Mouse (Mus musculus) regulatory T cell (primary cell): ENCODE measurements around the gene Pard3b.

Experiments used
- in situ Hi-C: fragments of 300-600 bp; cut with MboI, MseI; formaldehyde crosslinking; loops from one replicate; pipeline ENCODE4 v1.15.1; 2025; ENCODE audit warnings: high pct_unique_total_duplicates

The Pard3b gene

GRCm38 (mm10) chr1:61924958-61925357, 286.3 kb downstream of the Pard3b start:
- in situ Hi-C loops = no loop called here

GRCm38 (mm10) chr1:61925541-61925940, 286.9 kb downstream of the Pard3b start:
- in situ Hi-C loops = no loop called here

- in situ Hi-C loops = no loop called here
Measured at GRCm38 (mm10) chr1:61928131-61928761, 289.6 kb downstream of the Pard3b start.

- in situ Hi-C loops = no loop called here
Measured at GRCm38 (mm10) chr1:61933574-61933973, 294.9 kb downstream of the Pard3b start.

GRCm38 (mm10) chr1:61934760-61935159, 296.1 kb downstream of the Pard3b start:
- in situ Hi-C loops = no loop called here

- in situ Hi-C loops = no loop called here
Measured at GRCm38 (mm10) chr1:61939882-61940281, 301.3 kb downstream of the Pard3b start.

- in situ Hi-C loops = loop anchor here (5.0 kb wide), 1 partner anchor 621 kb away; no protein-coding TSS in a partner anchor
Measured at GRCm38 (mm10) chr1:61961533-61961932, 322.9 kb downstream of the Pard3b start.

- in situ Hi-C loops = loop anchor here (5.0 kb wide), 1 partner anchor 620 kb away; no protein-coding TSS in a partner anchor
Measured at GRCm38 (mm10) chr1:61962571-61962970, 323.9 kb downstream of the Pard3b start.

GRCm38 (mm10) chr1:61967124-61967523, 328.5 kb downstream of the Pard3b start:
- in situ Hi-C loops = no loop called here

- in situ Hi-C loops = no loop called here
Measured at GRCm38 (mm10) chr1:61967807-61968206, 329.2 kb downstream of the Pard3b start.

- in situ Hi-C loops = no loop called here
Measured at GRCm38 (mm10) chr1:61997711-61998110, 359.1 kb downstream of the Pard3b start.

- in situ Hi-C loops = no loop called here
Measured at GRCm38 (mm10) chr1:62008811-62009210, 370.2 kb downstream of the Pard3b start.

- in situ Hi-C loops = no loop called here
Measured at GRCm38 (mm10) chr1:62011712-62012111, 373.1 kb downstream of the Pard3b start.

- in situ Hi-C loops = no loop called here
Measured at GRCm38 (mm10) chr1:62016536-62017300, 378.1 kb downstream of the Pard3b start.

GRCm38 (mm10) chr1:62018276-62018675, 379.7 kb downstream of the Pard3b start:
- in situ Hi-C loops = no loop called here

GRCm38 (mm10) chr1:62019743-62020142, 381.1 kb downstream of the Pard3b start:
- in situ Hi-C loops = no loop called here

GRCm38 (mm10) chr1:62041718-62042117, 403.1 kb downstream of the Pard3b start:
- in situ Hi-C loops = no loop called here

- in situ Hi-C loops = no loop called here
Measured at GRCm38 (mm10) chr1:62048592-62048991, 410.0 kb downstream of the Pard3b start.

- in situ Hi-C loops = no loop called here
Measured at GRCm38 (mm10) chr1:62051186-62051825, 412.7 kb downstream of the Pard3b start.

- in situ Hi-C loops = no loop called here
Measured at GRCm38 (mm10) chr1:62053167-62053638, 414.6 kb downstream of the Pard3b start.

GRCm38 (mm10) chr1:62055280-62055679, 416.7 kb downstream of the Pard3b start:
- in situ Hi-C loops = no loop called here

- in situ Hi-C loops = no loop called here
Measured at GRCm38 (mm10) chr1:62070617-62071016, 432.0 kb downstream of the Pard3b start.
